Mouse (Mus musculus) thymus, adult 2 months (tissue): ENCODE data around the gene Wdr5. TPM values are rescaled to one million over a fixed set of nuclear protein-coding genes. Genes with fewer than 3 reads are reported as not detected.

Source experiments
- DNase-seq: peaks from one replicate; pipeline ENCODE4 v3.0.0; 2021
- H3K27ac ChIP-seq: fragments of 200-500 bp; 2 replicates; pipeline ENCODE4 v1.5.1; 2012; ENCODE audit warnings: low read length, control low read depth; ENCODE audit not compliant: control insufficient read depth, insufficient read depth
- H3K27me3 ChIP-seq: fragments of 200-500 bp; 2 replicates; pipeline ENCODE4 v1.6.1; 2012; ENCODE audit warnings: mild to moderate bottlenecking, low read length, moderate library complexity, mixed read lengths; ENCODE audit not compliant: control insufficient read depth, insufficient read depth
- H3K36me3 ChIP-seq: fragments of 200-500 bp; 2 replicates; pipeline ENCODE4 v1.6.1; 2012; ENCODE audit warnings: mild to moderate bottlenecking, low read length, moderate library complexity; ENCODE audit not compliant: control insufficient read depth, insufficient read depth
- H3K4me1 ChIP-seq: fragments of 200-500 bp; replicated peaks from 2 replicates; pipeline ENCODE4 v1.6.1; 2012; ENCODE audit warnings: low read length; ENCODE audit not compliant: control insufficient read depth, insufficient read depth
- H3K4me3 ChIP-seq: fragments of 200-500 bp; 2 replicates; pipeline ENCODE4 v1.5.1; 2012; ENCODE audit warnings: mild to moderate bottlenecking, low read length, control low read depth, moderate library complexity; ENCODE audit not compliant: control insufficient read depth, insufficient read depth
- CTCF ChIP-seq: fragments of 200-500 bp; IDR thresholded peaks from 2 replicates; pipeline ENCODE4 v1.5.1; 2012; ENCODE audit warnings: mild to moderate bottlenecking, control low read depth, low read length, moderate library complexity, borderline replicate concordance; ENCODE audit not compliant: control insufficient read depth, poor library complexity, insufficient read depth; ENCODE audit errors: extremely low read depth
- POLR2A ChIP-seq: fragments of 200-500 bp; IDR thresholded peaks from 2 replicates; pipeline ENCODE4 v1.6.1; 2012; ENCODE audit warnings: mild to moderate bottlenecking, low read length, control low read depth, moderate library complexity; ENCODE audit not compliant: control insufficient read depth, poor library complexity, insufficient read depth; ENCODE audit errors: extremely low read depth
- WGBS: fragments of 180-500 bp; shearing (Covaris S2); methylation state at CpG from one replicate; pipeline ENCODE4 v1.1.7; 2018; 5-methylcytosine and 5-hydroxymethylcytosine counted together
- polyA plus RNA-seq: library from polyadenylated mRNA; depleted of rRNA; stranded (reverse); fragments of >200 nt; gene quantifications from 2 replicates; pipeline ENCODE4 v1.2.3, GENCODE M21; 2012; rRNA removed

Gene Wdr5
- polyA plus RNA-seq, 1 experiment = 42.9 TPM

DNA sequence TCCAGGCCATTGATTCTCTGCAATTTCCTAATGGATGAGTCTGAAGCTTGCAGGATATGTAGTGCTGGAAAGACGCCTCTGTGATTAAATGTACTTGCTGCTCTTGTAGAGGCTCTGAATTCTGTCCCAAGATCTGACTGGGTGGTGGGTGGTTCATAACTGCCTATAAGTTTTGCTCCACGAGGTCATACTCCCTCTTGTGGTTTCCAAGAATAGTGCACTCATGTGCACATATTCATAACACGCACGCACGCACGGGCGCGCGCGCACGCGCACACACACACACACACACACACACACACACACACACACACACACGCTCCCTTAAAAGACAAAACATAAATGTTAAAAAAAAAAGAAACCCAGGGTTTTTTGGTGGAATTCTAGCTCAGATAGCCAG is 69.6 kb downstream of the Wdr5 start:
- WGBS = 94% methylated on average over 13 of the region's 13 CpGs
- Histone ChIP-seq H3K27me3 (no peaks in the 10 kb centered on the region), H3K4me1 (no peaks in the 10 kb centered on the region), H3K27ac (no peak overlapping the region), H3K4me3 (no peak overlapping the region), H3K36me3 (no peaks in the 10 kb centered on the region)
- no peak for TF ChIP-seq CTCF
- no peak for TF ChIP-seq POLR2A
- DNase-seq = no peak

Other genes starting within 250 kb of the Wdr5 start
- 48.0 and 50.4 TPM in 2 replicates for gene Vav2, start 88.1 kb upstream of the Wdr5 start, polyA plus RNA-seq
- 1.9 and 2.0 TPM in 2 replicates for gene Brd3os, start 72.8 kb upstream of the Wdr5 start, polyA plus RNA-seq
- 53.5 and 74.9 TPM in 2 replicates for gene Brd3, start 7.5 kb upstream of the Wdr5 start, polyA plus RNA-seq
- 35.9 and 40.3 TPM in 2 replicates for gene Rxra, start 161.3 kb downstream of the Wdr5 start, polyA plus RNA-seq